Mouse (Mus musculus): Measurements from ENCODE around the gene Tmx4. TPM values are rescaled to one million over a fixed set of nuclear protein-coding genes. Genes with fewer than 3 reads are reported as not detected.

Tmx4 gene
- polyA plus RNA-seq, 1 experiment = 1.2 TPM

DNA sequence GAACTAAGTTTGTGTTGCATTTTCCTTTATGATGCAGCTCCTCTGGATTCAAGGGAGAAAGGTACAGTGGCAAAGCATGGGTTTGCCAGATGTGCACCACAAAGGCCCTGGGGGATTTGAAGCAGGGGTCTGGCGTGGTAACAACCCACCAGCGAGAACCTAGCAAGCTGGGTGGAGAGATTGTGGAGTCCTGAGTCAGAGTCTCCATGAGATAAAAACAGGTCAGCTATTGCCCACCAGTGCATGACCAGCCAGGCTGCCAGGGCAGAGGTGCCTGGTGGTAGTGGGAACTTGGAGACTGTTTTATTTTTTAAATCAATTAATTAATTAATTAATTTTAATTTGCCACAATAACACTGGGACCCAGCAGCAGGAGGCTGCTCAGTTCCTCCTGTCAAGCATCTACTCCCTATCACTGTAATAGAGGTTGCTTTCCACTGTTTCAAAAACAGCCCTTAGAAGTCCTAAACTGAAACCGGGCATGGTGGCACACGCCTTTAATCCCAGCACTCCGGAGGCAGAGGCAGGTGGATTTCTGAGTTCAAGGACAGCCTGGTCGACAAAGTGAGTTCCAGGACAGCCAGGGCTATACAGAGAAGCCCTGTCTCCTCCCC, 52.8 kb downstream of the Tmx4 start:
- no peak for DNase-seq (ENCODE audit: low read depth, low spot score)
- 93% methylated on average over 6 of the region's 6 CpGs for WGBS

DNA sequence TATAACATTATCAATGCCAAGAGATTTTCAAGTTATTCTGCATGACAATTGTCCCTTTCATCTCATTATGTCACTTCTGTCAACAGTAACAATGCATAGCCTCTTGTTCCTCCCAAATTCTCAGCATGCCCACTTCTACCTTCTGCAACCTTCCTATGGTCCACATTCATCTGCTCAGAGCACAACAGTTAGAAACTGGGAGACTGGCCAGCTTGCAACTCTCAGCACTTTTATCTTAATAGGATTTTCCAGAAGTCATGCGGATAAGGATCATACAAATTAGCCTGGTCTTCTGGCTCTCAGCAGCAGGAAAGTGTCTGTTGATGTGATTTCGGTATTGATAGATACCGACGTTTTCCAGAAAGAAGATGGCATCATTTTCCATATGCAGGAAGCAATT, 58.7 kb downstream of the Tmx4 start:
- no peak for DNase-seq (ENCODE audit: low read depth, low spot score)
- WGBS = 69% methylated on average over 4 of the region's 4 CpGs

DNA sequence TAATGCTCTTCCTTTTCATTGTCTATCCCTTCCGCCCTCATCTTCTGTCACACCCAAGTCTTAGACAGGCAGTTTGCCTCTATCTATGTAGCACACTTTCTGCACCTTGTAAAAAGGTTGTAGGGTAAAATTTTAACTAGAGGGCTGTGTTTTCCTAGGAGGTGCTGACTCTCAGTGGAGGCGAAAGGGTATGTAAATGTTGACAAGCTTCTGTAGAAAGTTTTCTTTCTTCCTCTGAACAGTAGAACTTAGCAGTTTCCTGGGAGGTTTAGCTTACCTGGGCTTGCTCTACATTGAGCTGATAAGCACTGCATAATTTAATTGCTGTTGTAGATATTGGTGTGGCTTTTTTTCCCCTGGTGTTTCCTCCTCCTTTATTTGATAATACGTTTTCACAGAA, 84.5 kb downstream of the Tmx4 start:
- DNase-seq (ENCODE audit: low read depth, low spot score) = peak; percentile 51
- 32% methylated on average over 3 of the region's 3 CpGs for WGBS

DNA sequence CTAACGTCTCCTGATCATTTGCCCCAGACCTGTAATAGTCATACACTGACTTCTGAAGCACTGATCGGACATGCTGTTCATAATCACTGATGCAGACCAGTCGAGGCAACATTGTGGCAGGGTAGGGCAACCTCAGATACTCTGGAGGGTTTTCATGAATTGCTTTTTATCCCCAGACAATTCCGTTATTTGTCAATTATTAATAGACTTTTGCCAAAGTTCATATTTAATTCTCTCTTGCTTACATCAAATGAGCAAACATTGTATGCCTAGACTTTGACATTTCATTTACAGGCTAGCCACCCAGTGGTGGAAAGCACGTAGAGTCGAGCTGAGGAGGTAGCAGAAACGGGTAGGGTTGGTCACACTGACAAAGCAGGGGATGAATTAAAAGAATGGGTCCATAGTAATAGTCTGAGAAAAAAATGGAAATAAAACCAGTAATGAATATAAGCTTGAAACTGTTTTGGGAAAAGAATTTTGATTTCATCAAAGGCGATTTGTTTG, 89.7 kb downstream of the Tmx4 start, which contains the start of gene Hao1:
Hao1 (minus strand) TSS at position 148 of the 507 bp plus-strand sequence.
- WGBS = 49% methylated on average over 8 of the region's 8 CpGs

DNA sequence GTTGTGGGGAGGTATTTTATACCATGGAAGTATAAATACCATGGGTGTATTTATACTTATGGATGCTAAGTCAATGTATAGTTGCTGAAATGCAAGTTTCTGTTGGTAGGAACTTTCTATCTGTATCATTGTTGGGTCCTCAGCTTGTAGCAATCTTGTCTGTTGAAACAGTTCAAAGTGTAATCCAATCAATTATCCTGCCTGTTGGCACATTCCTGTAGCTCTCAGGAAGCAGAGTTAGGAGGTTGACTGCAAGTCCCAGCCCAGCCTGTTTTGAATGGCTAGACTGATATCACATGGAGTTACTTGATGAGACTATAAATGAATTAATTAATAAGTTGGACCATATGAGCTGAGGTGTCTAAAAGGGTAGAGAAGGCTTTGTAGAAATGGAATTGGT, 91.6 kb downstream of the Tmx4 start:
- DNase-seq (ENCODE audit: low read depth, low spot score) = no peak

More for the DNA sequence above, 89.7 kb downstream of the Tmx4 start, which contains the start of gene Hao1:
- no peak for DNase-seq (ENCODE audit: low read depth, low spot score)

DNA sequence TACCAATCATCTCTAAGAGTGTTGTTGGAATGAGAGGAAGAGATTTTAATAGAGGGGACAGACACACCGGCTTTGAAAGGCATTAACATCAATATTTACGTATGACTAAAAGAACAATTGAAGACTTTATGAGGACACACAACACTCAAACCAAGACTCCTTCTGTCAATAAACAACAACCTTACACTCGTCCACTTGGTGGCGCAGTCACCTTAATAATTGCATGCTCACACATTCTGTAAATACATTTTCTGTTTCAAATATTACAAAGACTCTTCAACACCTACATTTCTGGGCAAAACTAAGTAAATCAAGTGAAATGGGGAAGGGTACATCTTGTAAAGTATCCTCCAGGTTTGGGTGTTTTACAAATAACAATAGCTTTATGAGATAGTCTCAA, 94.2 kb downstream of the Tmx4 start:
- DNase-seq (ENCODE audit: low read depth, low spot score) = peak; percentile 31
- WGBS = 8% methylated on average over 4 of the region's 4 CpGs

DNA sequence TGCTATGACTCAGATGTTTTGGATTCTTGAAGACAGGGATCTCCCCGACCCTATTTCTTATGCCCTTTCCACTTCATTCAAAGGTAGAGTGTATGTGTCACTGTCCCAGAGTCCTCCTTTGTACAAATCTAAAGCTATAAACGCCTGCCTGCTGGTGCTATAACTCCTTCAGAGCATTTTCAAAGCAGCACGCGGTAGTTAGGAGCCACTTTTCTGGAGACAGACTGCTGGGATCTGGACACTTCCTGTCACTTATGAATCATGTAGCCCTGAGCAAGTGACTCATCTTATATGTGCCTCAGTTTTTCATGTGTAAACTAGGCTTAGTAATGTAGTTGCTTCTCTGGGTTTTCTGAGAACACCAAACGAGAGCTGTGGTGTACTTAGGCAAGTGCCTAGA, 98.8 kb downstream of the Tmx4 start:
- DNase-seq (ENCODE audit: low read depth, low spot score) = no peak

DNA sequence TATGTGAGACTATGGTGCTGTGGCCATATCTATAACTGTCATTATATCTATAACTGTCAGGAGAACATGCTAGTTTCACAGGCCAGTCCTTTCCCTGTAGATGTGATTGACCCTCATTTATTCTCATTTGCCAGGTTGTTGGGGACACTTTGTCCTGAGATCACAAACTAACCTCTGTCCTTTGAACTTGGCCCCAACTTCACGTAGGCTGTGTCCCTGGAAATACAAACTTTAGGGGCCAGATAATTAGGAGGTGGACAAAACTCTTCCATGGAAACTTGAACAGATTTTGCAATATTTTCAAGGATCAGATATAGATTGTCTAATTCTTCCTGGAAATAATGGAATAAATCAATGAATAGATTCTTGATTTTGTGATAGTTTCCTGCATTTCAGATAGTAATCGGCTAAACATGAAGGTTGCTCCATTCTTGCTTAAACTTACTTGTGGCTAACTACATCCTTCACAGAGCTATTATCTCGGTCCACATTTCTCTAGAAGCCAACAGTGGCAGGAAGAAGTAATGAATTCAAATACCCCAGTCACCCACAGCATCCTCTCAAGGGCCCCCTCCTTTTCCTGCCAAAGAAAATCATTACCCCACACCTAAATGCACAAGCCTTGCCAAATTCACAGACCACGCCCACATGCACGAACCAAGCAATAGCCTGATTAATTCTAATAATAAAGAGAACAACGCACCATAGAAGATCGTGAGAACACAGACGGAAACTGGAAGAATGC, 99.5 kb downstream of the Tmx4 start:
- WGBS = 63% methylated on average over 8 of the region's 8 CpGs
- no peak for DNase-seq (ENCODE audit: low read depth, low spot score)

More for the DNA sequence above, 98.8 kb downstream of the Tmx4 start:
- 49% methylated on average over 5 of the region's 5 CpGs for WGBS

Other genes starting within 250 kb of the Tmx4 start
- not detected in 2 replicates for gene Hao1, start 89.8 kb downstream of the Tmx4 start, polyA plus RNA-seq (2012; rRNA removed)
- 0.68 and 1.1 TPM in 2 replicates for gene Plcb1, start 141.9 kb upstream of the Tmx4 start, polyA plus RNA-seq (2012; rRNA removed)